Mouse (Mus musculus) lung, postnatal 14 days (tissue): Measurements from ENCODE around the gene Gba.
"Not testable (repeated sequence)": the region's sequence is repeated elsewhere in the genome, so short reads cannot be mapped to it uniquely, and the experiment has no call there.

Experiments used
- DNase-seq: peaks from one replicate; pipeline ENCODE4 v3.0.0; 2021

Gene Gba

GRCm38 (mm10) chr3:89216407-89216806, 13.7 kb downstream of the Gba start:
- not testable (repeated sequence) for DNase-seq

DNA sequence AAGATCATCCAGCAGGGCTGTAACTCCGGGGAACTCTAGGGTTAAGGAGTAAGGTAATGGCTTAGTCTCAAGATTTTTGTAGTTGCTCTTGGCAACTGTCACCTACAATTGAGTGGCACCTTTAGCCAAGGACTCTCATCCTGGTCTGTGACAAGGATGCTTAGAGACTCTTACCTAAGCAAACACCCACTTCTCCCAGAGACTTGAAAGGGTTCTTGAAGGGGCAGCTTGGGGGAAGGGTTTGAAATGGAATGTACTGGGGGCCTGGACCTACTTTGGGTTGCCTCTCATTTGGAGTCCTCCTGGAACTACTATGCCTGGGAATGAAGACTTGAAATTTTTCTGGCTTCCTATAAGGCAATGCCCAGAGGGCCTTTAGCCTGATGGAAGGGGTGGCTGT, 15.5 kb downstream of the Gba start:
- DNase-seq: no peak

GRCm38 (mm10) chr3:89219546-89219945, 16.8 kb downstream of the Gba start:
- DNase-seq: no peak

DNA sequence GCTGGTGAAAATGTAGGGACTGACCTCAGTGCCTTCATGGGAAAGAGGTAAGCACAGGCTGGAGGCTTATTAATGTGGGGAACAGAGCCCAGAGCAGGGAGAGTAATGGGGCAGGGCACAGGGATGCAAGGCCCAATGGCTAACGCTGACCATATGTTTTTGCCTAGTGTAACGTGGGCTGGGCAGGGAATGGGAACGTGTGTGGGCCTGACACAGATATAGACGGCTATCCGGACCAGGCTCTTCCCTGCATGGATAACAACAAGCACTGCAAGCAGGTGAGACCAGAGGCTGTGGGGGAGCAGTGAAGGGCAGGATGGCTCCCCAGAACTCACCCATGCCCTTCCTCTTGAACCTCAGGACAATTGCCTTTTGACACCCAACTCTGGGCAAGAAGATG, 18.4 kb downstream of the Gba start:
- no peak for DNase-seq

- DNase-seq: no peak
Observed at GRCm38 (mm10) chr3:89224796-89225195, 22.1 kb downstream of the Gba start.

GRCm38 (mm10) chr3:89225321-89225815, 22.6 kb downstream of the Gba start:
- no peak for DNase-seq

GRCm38 (mm10) chr3:89225918-89226317, 23.2 kb downstream of the Gba start:
- no peak for DNase-seq

DNA sequence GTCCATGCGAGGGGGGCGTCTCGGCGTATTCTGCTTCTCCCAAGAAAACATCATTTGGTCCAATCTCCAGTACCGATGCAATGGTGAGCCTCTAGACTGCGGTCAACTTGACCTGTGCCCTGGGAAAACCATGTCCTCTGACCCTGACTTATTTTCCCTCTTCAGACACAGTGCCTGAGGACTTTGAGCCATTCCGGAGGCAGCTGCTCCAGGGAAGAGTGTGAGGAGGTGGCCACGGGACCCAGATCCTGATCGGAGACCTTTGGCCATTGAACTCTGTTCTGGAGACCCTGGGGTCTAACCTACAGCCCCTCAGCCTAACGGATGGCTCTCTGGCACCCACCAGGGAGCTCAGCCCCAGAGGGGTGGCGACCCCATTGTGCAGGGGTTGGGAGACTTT, 23.6 kb downstream of the Gba start:
- DNase-seq: no peak

DNA sequence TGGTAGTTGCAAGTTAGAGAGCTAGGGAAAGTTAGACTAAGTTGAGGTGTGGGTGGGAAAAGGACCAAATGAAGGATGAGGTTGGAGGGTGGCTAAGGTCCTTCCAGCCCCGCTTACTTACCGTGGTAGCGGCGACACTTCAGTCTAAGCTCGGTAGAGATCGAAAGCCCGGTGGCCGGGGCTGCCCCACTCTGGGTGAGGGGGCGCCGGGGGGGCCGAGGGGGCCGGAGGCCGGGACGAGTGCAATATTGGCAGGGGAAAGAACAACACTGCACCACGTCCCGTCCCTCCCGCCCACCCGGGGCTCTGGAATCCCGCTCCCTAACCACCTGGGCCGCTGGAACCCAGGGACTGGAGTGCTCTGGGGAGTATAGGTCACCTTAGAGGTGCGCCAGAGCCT, 24.2 kb downstream of the Gba start, which contains the start of gene Mtx1:
TSS of gene Mtx1 (minus strand) at position 189 of the 400 bp plus-strand sequence.
- DNase-seq: no peak

GRCm38 (mm10) chr3:89227307-89228179, 24.8 kb downstream of the Gba start:
- peak; percentile 90 for DNase-seq

DNA sequence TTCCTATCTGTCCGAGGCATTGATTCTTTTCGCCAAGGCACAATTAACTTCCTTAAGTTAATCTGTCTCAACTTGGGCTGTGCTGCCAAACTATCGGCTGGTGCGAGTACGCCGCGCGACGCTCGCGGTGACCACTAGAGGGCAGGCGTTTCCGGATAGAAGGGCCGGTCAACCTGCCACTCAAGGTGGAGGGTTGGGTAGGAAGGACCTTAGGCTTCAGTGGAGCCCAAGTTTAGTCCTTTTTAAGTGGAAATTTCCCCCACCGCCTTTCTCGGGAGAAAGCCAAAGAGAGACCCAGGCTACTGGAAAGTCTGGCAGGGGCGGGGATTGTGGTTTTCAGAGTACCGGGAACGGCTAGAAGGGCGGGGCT, 25.4 kb downstream of the Gba start:
- DNase-seq: peak; percentile 94

- DNase-seq: peak; percentile 59
Observed at GRCm38 (mm10) chr3:89228836-89229235, 26.1 kb downstream of the Gba start, which contains the start of gene Muc1. Gene Muc1, plus strand, starts transcription at chr3:89229057.

DNA sequence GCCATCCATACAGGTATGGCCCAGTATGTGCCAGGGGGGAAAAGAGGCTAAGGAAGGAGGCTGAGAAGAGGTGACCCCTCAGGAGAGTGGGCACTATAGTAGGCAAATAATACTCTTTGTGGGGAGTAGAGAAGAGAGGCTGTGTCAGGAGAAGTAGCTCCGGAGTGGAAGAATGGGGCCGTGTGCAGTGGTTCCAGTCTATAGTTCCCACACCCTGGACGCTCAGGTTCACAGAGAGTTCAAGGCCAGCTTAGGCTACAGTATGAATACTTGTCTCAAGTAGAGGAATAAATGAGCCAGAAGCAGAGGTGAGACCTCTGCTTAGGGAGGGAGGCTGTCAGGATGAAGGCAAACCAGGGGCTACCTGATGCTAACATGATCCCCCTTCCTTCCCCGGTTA, 26.5 kb downstream of the Gba start:
- DNase-seq: no peak

GRCm38 (mm10) chr3:89230561-89230960, 27.8 kb downstream of the Gba start:
- no peak for DNase-seq

GRCm38 (mm10) chr3:89231345-89231744, 28.6 kb downstream of the Gba start:
- DNase-seq: no peak

DNA sequence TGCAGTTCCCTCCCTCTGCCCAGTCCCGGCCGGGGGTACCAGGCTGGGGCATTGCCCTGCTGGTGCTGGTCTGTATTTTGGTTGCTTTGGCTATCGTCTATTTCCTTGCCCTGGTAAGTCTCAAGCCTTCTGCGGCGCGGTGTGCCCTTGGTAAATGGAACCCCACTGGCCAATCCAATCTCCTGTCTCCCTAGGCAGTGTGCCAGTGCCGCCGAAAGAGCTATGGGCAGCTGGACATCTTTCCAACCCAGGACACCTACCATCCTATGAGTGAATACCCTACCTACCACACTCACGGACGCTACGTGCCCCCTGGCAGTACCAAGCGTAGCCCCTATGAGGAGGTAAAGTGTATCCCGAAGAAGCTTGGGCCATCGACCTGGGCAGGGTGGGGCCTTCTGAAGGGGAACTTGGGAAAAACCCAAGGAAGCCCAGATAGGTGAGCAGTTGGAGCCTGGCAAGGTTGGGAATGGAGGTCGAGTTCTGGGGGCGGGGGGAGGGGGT, 29.1 kb downstream of the Gba start:
- no peak for DNase-seq

- peak; percentile 50 for DNase-seq
Observed at GRCm38 (mm10) chr3:89232614-89233013, 29.9 kb downstream of the Gba start.

DNA sequence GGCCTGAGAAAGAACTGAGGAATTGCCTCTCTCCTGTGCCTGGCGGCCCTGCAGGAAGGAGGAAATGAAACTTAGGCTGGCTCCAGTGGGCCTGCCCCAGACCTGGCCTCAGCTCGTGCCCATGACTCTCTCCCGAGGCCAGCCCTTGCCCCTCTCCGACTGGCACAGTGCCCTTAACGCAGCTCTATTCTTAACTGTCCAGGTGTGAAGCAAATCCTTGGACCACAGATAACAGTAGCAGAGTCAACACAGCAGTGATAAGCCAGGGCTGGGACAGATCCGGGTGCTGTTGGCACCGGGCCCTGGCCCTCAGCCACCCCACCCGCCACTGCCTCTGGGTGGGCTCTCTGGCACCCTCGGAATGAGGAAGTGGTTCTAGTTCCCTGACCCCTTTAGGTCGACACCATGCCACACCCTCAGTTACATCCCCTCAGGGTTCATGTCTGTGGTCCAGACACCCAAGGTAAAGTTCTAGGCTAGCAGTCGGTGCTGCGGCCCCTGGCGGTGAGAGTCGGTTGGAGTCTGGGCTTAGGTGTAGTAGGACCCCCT, 30.9 kb downstream of the Gba start:
- DNase-seq: peak; percentile 63

GRCm38 (mm10) chr3:89236516-89236915, 33.8 kb downstream of the Gba start:
- no peak for DNase-seq

- DNase-seq: no peak
Observed at GRCm38 (mm10) chr3:89237682-89238081, 35.0 kb downstream of the Gba start.

DNA sequence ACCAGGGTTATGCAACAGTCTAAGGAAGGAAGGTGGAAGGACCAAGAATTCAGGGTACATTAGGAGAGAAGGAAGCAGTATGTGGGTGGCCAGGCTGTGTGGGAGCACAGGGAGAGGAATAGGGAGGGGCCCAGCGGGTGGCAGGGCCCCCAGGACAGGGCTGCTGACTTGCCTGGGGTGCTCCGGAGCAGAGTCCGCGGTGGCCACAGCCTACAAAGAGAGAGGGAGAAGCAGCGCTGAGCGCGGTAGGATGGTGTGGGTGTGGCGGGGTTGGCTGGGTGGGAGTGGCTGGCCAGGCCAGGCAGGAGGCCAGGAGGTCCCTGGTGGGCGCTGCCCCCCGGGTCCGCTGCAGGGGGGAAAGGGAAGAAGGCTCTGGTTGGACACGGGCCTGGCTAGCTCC, 35.8 kb downstream of the Gba start:
- DNase-seq: no peak

DNA sequence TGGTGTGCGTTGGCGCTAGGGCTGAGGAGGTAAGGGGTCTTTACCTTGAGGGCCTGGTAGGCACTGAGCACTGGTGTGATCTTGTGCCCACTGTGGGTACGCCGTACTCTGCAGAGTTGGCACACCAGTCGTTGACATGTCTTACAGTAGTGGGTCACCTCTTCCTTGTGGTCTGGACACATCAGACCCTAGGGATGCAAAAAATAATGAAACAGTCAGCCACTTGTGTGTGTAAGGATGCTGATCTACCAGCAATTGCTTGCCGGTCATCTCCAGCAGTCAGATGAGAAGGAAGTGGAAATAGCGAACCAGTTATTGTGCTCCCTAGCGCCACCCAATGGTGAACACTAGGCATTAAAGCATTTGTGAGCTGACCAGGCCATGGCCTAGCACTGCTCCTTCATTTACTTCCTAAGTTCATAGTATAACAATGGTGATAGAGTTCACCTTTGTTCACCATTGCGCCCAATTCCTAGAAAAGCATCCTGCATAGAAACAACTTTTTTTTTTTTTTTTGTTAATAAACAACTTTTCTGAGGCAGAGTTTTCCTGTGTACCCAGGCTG, 39.7 kb downstream of the Gba start:
- DNase-seq: peak; percentile 81

DNA sequence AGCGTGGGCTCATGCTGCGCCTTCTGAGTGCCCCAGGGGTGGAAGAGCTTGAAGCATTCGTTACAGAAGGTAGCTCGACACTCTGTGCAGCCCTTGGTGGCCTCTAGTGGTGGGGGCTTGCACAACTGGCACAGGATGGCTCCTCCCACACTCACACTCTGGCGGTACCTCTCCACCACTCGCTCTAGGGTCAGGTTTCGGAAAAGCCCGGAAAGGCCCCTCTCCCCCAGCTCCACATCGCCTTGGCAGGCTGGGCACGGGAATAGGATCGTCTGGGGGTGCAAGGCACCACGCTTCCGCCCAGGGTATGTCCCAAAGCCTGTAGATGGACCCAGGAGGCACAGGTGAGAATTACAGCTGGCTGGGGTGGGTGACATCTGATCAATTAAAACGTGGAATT, 40.9 kb downstream of the Gba start:
- peak; percentile 67 for DNase-seq
